Mouse (Mus musculus) heart, embryonic 16.5 days (tissue): ENCODE measurements at regions not wholly inside any gene's neighbourhood (a gene's known extent, or its start where the extent isn't known, plus 50 kb on each side); places are given as distances from the start of the nearest gene placed in this dataset.

Source experiments
- ATAC-seq: fragments of 200-750 bp; cut with Nextera tagmentation; replicated peaks from 2 replicates; pipeline ENCODE4 v1.8.0; 2017; ENCODE audit warnings: moderate number of reproducible peaks; ENCODE audit not compliant: insufficient read depth, low FRiP score; ENCODE audit errors: extremely low read depth
- H3K27ac ChIP-seq: fragments of 300-500 bp; sonication (generic); 2 replicates; pipeline ENCODE4 v1.5.1; 2014; ENCODE audit warnings: mild to moderate bottlenecking, low read length, control low read depth, moderate library complexity
- H3K27me3 ChIP-seq: fragments of 300-500 bp; sonication (generic); 2 replicates; pipeline ENCODE4 v1.6.1; 2014; ENCODE audit warnings: low read length, mixed read lengths; ENCODE audit not compliant: control insufficient read depth, insufficient read depth
- H3K36me3 ChIP-seq: fragments of 300-500 bp; sonication (generic); 2 replicates; pipeline ENCODE4 v1.6.1; 2014; ENCODE audit not compliant: control insufficient read depth, insufficient read depth
- H3K4me1 ChIP-seq: fragments of 300-500 bp; sonication (generic); 2 replicates; pipeline ENCODE4 v1.6.1; 2014; ENCODE audit warnings: low read length, mixed read lengths; ENCODE audit not compliant: control insufficient read depth, insufficient read depth
- H3K4me2 ChIP-seq: fragments of 300-500 bp; sonication (generic); 2 replicates; pipeline ENCODE4 v1.6.1; 2014; ENCODE audit warnings: low read depth, mild to moderate bottlenecking, control low read depth, low read length
- H3K4me3 ChIP-seq: fragments of 300-500 bp; sonication (generic); 2 replicates; pipeline ENCODE4 v1.5.1; 2014; ENCODE audit warnings: mild to moderate bottlenecking, control low read depth, low read length
- H3K9ac ChIP-seq: fragments of 300-500 bp; sonication (generic); 2 replicates; pipeline ENCODE4 v1.6.1; 2014; ENCODE audit warnings: low read length, control low read depth
- H3K9me3 ChIP-seq: fragments of 300-500 bp; sonication (generic); replicated peaks from 2 replicates; pipeline ENCODE4 v1.6.1; 2016; ENCODE audit warnings: low read length; ENCODE audit not compliant: control insufficient read depth
- WGBS: fragments of 180-500 bp; shearing (Covaris S2); extraction: QIAGEN DNeasy Blood & Tissue Kit; methylation state at CpG from one replicate; pipeline ENCODE4 v1.1.7; 2014; 5-methylcytosine and 5-hydroxymethylcytosine counted together

DNA sequence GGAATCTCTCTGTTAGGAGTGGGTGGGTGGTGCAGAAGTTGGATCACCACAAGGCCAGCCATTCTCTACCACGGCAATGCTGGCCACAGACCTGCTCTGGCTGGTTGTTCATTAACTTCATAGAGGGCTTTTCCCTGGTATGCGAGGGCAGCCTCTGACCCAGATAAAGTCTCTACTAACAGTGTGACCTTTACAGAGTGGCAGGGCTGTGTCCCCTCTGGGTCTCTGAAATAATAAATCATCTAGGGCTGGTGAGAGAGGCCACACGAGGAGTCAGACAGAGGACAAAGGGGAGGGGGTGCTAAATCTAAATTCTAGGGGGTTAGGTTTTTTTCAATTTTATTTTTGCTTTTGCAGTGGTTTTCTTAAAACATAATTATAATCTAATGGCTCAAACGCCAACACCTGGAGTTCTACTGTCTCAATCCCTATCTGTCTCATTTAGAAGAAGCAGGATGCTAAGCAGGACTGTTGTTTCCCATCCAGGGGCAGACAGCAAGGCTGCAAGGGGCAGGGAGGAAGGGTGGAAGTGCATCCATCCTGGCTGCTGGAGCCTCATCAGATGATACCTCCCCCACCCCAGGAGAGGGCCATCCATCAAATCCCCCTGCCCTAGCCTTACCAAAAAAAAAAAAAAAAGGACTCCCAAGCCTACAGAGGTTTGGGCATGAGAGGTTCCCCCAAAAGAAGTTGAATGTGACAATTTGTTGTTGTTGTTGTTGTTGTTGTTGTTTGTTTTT lies 99.6 kb upstream of the Stx16 start:
- ATAC-seq: no peak
- no peak overlapping the region for H3K4me2 ChIP-seq

DNA sequence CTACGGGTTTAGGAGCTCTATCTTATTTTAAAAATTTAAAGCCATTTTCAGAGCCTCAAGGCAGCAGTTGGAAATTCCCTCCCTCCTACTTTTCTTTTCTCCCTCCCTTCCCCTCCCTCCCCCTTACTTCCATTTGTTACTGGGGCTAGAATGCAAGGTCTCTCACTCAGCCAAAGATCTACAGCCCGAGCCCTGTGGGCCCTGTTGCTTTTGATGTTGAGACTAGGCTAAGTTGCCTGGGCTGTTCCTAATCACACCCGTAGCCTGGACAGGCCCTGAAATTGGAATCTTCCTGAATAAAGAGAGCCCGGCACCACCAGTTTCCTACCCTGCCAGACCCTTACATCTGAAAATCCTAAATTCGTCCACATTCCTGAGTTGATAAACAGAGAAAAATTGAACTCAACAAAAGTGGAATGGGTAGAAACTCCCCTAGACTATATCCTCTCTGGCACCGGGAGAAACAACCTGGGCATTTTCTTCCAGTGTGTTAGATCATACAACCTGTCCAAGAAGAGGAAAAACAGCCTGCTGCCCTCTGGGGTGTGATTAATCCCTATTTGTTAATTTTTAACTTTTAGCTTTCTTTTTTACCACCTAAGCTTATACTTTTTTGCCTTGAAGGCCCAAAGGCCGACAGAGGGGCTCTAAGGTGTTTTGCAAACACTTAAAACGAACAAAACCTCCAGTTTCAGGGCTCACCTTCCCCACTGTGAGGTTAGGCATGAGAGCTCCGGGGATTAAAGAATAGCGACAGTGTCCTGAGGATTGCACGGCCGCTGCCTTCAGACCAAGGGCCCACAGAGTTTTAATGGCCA lies 98.7 kb upstream of the Stx16 start:
- no peak overlapping the region for H3K4me3 ChIP-seq
- H3K4me2 ChIP-seq: no peak overlapping the region
- H3K9ac ChIP-seq: no peak overlapping the region
- H3K36me3 ChIP-seq: no peaks in the 10 kb centered on the region
- no peak for ATAC-seq
- H3K27me3 ChIP-seq: no peaks in the 10 kb centered on the region
- no peak overlapping the region for H3K27ac ChIP-seq
- 47% methylated on average over 12 of the region's 12 CpGs for WGBS
- no peaks in the 10 kb centered on the region for H3K9me3 ChIP-seq
- no peaks in the 10 kb centered on the region for H3K4me1 ChIP-seq

More for the DNA sequence above, 99.6 kb upstream of the Stx16 start:
- Histone ChIP-seq H3K36me3 (no peaks in the 10 kb centered on the region), H3K27me3 (no peaks in the 10 kb centered on the region), H3K9me3 (no peaks in the 10 kb centered on the region), H3K4me3 (no peak overlapping the region), H3K4me1 (no peaks in the 10 kb centered on the region), H3K27ac (no peak overlapping the region), H3K9ac (no peak overlapping the region)
- 39% methylated on average over 4 of the region's 4 CpGs for WGBS

DNA sequence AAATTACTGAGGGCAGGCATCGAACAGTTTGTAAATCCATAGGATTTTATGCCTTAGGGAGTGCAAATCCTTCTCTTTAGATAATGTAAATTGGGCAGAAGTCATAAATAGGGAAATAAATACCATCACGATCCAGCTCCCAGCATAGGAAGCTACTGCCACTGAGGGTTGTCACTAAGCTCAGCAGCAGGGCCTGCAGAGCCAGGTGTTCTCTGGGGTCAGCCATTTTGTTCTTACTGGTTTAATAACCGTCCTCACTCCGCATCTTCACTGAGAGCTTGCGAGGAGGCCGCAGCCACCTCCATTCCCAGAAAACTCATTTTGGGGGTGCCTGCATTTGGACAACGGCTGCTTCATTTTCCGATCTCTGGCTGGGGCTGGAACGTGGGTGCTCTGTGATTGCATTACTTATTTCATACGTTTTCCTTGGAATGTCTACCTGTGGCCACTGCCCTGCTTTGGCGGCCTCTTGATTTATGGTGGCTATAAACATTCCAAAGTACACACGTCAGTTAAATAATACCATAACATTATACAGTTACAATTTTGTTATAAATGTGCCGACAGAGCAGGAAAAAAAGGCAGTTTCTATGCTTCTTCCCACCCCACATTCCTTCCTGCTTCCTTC lies 97.9 kb upstream of the Stx16 start:
- Histone ChIP-seq H3K4me2 (no peak overlapping the region), H3K27me3 (no peaks in the 10 kb centered on the region), H3K4me1 (no peaks in the 10 kb centered on the region), H3K36me3 (no peaks in the 10 kb centered on the region), H3K9me3 (no peaks in the 10 kb centered on the region), H3K9ac (no peak overlapping the region), H3K4me3 (no peak overlapping the region), H3K27ac (no peak overlapping the region)
- no peak for ATAC-seq
- WGBS: 75% methylated on average over 13 of the region's 13 CpGs

DNA sequence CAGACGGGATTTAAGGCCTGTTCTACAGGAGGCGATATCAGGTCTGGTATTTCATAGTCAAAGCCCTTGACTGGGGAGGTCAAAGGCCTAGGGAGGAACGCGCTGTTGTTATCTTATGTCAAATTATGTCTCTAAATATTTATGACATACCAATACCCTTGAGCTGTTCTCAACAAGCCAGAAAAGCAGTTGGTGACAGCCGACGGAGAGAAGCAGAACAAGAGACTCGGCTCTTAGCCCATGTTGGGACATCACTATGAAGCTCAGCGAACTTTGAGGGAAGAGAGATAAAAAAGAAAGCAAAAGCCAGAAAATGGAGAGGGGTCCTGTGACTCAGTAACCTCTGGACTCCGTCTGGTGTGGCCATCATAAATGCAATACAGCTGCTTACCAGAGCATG lies 95.1 kb upstream of the Stx16 start:
- Histone ChIP-seq H3K4me3 (no peak overlapping the region), H3K36me3 (no peaks in the 10 kb centered on the region), H3K4me1 (no peaks in the 10 kb centered on the region), H3K9ac (no peak overlapping the region), H3K27ac (no peak overlapping the region), H3K4me2 (no peak overlapping the region), H3K27me3 (no peaks in the 10 kb centered on the region), H3K9me3 (no peaks in the 10 kb centered on the region)
- 60% methylated on average over 9 of the region's 9 CpGs for WGBS
- no peak for ATAC-seq

DNA sequence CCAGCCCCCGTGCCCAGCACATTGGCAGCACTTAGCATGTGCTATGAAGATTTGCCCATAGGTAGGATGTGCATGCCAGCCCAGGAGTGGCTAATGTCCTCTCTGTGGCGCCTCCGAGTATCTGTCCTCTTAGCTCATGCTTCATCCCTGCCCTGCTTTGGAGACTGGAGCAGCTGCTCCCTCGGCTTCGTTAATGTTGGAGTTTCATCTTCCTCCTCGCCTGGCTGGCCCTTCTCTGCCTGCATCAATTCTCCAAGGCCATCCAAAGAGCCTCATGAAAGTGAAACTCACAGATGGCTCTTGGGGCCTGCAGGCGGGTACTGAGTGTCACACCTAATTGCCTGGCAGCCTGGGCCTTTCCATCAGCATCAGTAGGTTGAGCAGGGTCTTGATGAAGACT lies 88.6 kb upstream of the Stx16 start:
- no peaks in the 10 kb centered on the region for H3K27me3 ChIP-seq
- no peaks in the 10 kb centered on the region for H3K9me3 ChIP-seq
- no peak overlapping the region for H3K4me2 ChIP-seq
- no peak overlapping the region for H3K27ac ChIP-seq
- H3K4me3 ChIP-seq: no peak overlapping the region
- no peak overlapping the region for H3K9ac ChIP-seq
- ATAC-seq: no peak
- 0 out of 2 replicates have a peak, but pooled peaks cover 3% of the 10 kb centered on the region for H3K4me1 ChIP-seq
- 78% methylated on average over 7 of the region's 7 CpGs for WGBS
- no peaks in the 10 kb centered on the region for H3K36me3 ChIP-seq

DNA sequence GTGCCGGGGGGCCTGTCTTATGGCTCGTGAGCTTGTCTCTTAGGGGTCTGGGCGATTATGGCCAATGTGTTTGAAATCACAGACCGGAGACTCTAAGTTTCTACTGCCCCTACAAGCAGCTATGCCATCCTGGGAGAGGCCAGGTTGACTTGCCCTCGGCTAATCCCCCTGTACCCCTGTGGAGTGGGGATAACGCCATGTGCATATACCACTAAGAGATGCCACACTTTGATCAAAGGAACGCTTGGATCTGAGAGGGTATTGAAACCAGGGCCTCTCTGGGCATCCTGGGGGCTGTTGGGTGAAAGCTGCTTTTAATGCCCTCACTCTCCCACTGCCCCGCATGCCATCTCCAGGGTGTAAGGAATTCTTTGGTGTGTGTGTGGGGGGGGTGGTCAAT lies 88.2 kb upstream of the Stx16 start:
- WGBS: 80% methylated on average over 8 of the region's 8 CpGs

DNA sequence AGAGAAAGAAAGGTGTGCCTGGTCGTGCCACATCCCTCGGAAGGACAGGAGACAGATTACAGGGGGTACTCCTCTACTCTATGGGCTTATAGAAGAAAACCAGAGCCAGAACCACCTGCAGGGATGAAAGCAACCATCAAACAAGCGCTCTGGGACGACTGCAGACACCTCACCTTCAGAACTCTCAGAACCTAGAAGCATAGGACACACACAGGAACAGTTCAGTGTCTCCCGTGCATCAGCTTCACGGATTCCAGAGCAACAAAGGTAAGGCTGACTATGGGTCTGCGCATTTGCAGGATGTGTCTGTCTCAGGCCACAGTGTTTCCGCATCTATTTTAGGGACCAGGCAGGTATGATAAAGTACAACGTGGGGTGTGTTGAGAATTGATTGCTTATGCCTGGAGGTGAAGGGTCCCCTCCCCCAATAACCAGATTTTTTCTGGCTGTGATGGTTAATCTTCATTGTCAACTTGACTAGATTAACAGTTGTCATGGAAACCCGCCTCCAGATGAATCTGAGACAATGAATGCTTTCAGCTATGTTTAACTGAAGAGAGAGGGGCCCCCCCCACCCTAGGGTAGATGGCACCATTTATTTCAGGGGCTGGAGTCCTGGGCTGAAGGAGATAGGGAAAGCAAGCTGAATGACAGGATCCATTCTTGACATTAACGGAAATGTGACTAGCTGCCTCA lies 87.3 kb upstream of the Stx16 start:
- Histone ChIP-seq H3K36me3 (no peaks in the 10 kb centered on the region), H3K27me3 (no peaks in the 10 kb centered on the region), H3K9me3 (no peaks in the 10 kb centered on the region), H3K4me2 (no peak overlapping the region), H3K27ac (no peak overlapping the region), H3K9ac (no peak overlapping the region), H3K4me3 (no peak overlapping the region), H3K4me1 (0 out of 2 replicates have a peak, but pooled peaks cover 3% of the 10 kb centered on the region)
- no peak for ATAC-seq
- 74% methylated on average over 11 of the region's 11 CpGs for WGBS

More for the DNA sequence above, 88.2 kb upstream of the Stx16 start:
- Histone ChIP-seq H3K4me1 (0 out of 2 replicates have a peak, but pooled peaks cover 3% of the 10 kb centered on the region), H3K27ac (no peak overlapping the region), H3K4me2 (no peak overlapping the region), H3K36me3 (no peaks in the 10 kb centered on the region), H3K27me3 (no peaks in the 10 kb centered on the region), H3K9ac (no peak overlapping the region), H3K4me3 (no peak overlapping the region), H3K9me3 (no peaks in the 10 kb centered on the region)
- no peak for ATAC-seq

DNA sequence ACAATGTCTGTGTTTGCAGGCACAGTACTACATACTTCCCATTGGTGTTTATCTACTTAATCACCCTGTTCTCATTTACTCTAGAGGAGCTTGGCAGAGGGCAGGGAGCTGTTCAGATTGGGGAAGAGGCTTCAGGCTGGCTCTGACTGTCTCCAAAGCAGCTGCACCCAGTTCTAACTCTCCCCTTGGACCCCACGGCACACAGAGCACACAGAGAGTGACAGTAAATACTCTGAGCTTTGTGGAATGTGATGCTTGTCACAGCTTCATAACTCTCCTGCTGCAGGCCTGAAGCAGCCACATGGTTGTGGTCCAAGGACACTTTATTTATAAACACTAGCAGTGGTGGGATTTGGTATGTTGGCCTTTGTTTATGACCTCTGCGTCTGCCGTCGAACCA lies 85.4 kb upstream of the Stx16 start:
- Histone ChIP-seq H3K27me3 (no peaks in the 10 kb centered on the region), H3K4me2 (no peak overlapping the region), H3K27ac (no peak overlapping the region), H3K36me3 (no peaks in the 10 kb centered on the region), H3K4me1 (0 out of 2 replicates have a peak, but pooled peaks cover 3% of the 10 kb centered on the region), H3K9me3 (no peaks in the 10 kb centered on the region), H3K4me3 (no peak overlapping the region), H3K9ac (no peak overlapping the region)
- 76% methylated on average over 4 of the region's 4 CpGs for WGBS
- no peak for ATAC-seq
